Mouse (Mus musculus): ENCODE data around the gene Gpx4.

- no peak for TF ChIP-seq CTCF (IDR thresholded peaks at IDR 0.05; ENCODE audit: borderline replicate concordance, insufficient read depth, low read depth, low read length)
- TF ChIP-seq POLR2A (IDR thresholded peaks at IDR 0.05; ENCODE audit: borderline replicate concordance, insufficient read depth, low read length): no peak
Measured at GRCm38 (mm10) chr10:80014484-80015290, 32.3 kb upstream of the Gpx4 start.

Data from cerebellum, adult 2 months (tissue).